Mouse (Mus musculus): ENCODE measurements around the gene Fbxo36.

DNA sequence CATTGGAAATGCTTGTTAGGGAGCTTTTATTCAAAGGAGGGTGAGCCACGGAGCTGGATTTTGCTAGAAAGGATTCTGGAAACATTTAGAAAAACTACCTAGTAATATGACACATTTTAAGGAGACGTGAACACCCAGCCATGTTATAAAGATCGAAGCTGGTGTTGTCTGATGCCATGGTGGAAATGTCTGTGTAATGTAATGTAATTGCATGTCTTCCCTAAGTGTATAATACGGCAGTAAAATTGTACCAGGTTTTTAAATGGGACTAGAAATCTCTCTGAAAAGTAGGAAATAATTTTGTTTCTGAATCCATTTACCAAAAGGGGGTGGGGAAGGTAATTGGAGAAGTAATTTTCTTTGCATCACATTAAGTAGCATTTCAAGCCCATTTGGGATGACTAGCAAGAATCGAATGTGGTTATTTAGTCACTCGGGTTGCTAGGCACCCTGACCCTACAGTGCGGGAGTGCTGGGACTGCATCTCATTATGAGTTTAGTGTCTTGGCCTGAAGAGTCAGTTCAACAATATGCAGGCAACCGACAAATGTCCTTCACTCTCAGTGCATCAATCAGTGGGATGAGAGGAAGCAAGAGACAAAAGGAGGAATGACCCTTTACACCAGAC lies 70.7 kb downstream of the Fbxo36 start:
- TF ChIP-seq GATA1 (IDR thresholded peaks at IDR 0.05; ENCODE audit: borderline replicate concordance, low read length) (no peak), FLI1 (IDR thresholded peaks at IDR 0.05; ENCODE audit: low read length) (no peak)
